Mouse (Mus musculus): Measurements from ENCODE around the gene Tmc6. TPM values are rescaled to one million over a fixed set of nuclear protein-coding genes. Genes with fewer than 3 reads are reported as not detected.
"Not testable (repeated sequence)": the region's sequence is repeated elsewhere in the genome, so short reads cannot be mapped to it uniquely, and the experiment has no call there.

The Tmc6 gene
- polyA plus RNA-seq, 1 experiment from 2014 or later = 2.1 TPM

GRCm38 (mm10) chr11:117790286-117790685 lies 8.3 kb upstream of the Tmc6 start:
- 4% methylated on average over 14 of the region's 14 CpGs for WGBS

GRCm38 (mm10) chr11:117788481-117788880 lies 6.5 kb upstream of the Tmc6 start:
- H3K27me3 ChIP-seq = peaks cover 37% of the 10 kb centered on the region
- not testable (repeated sequence) for ATAC-seq; H3K9ac ChIP-seq; H3K36me3 ChIP-seq (ENCODE audit: poor library complexity, severe bottlenecking); H3K9me3 ChIP-seq (replicated peaks); H3K4me3 ChIP-seq; H3K4me2 ChIP-seq; H3K27ac ChIP-seq; H3K4me1 ChIP-seq
- WGBS = 82% methylated on average over 7 of the region's 7 CpGs

More at GRCm38 (mm10) chr11:117790286-117790685, 8.3 kb upstream of the Tmc6 start:
- H3K4me1 ChIP-seq = peaks cover 6% of the 10 kb centered on the region; the same call in 1 of the 2 replicates
- H3K36me3 ChIP-seq (ENCODE audit: poor library complexity, severe bottlenecking) = no peaks in the 10 kb centered on the region
- no peak overlapping the region for H3K4me3 ChIP-seq
- peaks cover 24% of the 10 kb centered on the region for H3K27me3 ChIP-seq
- H3K27ac ChIP-seq = no peak overlapping the region
- H3K9me3 ChIP-seq (replicated peaks) = no peaks in the 10 kb centered on the region
- H3K9ac ChIP-seq = no peak overlapping the region
- H3K4me2 ChIP-seq = peak overlapping the region; percentile 40
- ATAC-seq = peak; percentile 19; the same call in 1 of the 2 replicates

GRCm38 (mm10) chr11:117786294-117786693 lies 4.3 kb upstream of the Tmc6 start:
- H3K4me2 ChIP-seq = no peak overlapping the region
- peaks cover 14% of the 10 kb centered on the region for H3K4me1 ChIP-seq
- H3K36me3 ChIP-seq (ENCODE audit: poor library complexity, severe bottlenecking) = no peaks in the 10 kb centered on the region
- no peak overlapping the region for H3K4me3 ChIP-seq
- ATAC-seq = no peak
- H3K27me3 ChIP-seq = peaks cover 44% of the 10 kb centered on the region
- no peak overlapping the region for H3K9ac ChIP-seq
- no peaks in the 10 kb centered on the region for H3K9me3 ChIP-seq (replicated peaks)
- no peak overlapping the region for H3K27ac ChIP-seq
- 8% methylated on average over 10 of the region's 10 CpGs for WGBS

GRCm38 (mm10) chr11:117783683-117784309 lies 1.8 kb upstream of the Tmc6 start:
- H3K27ac ChIP-seq = no peak overlapping the region
- ATAC-seq = peak; percentile 13; the same call in 1 of the 2 replicates
- whole genome bisulfite sequencing = 37% methylated on average over 10 of the region's 10 CpGs

GRCm38 (mm10) chr11:117783089-117783488 lies 1.1 kb upstream of the Tmc6 start:
- peak overlapping the region; percentile 45 for H3K9ac ChIP-seq
- no peaks in the 10 kb centered on the region for H3K9me3 ChIP-seq (replicated peaks)
- 4% methylated on average over 31 of the region's 31 CpGs for WGBS
- H3K4me1 ChIP-seq = peaks cover 27% of the 10 kb centered on the region
- H3K4me2 ChIP-seq = peak overlapping the region; percentile 60
- no peaks in the 10 kb centered on the region for H3K36me3 ChIP-seq (ENCODE audit: poor library complexity, severe bottlenecking)
- H3K27me3 ChIP-seq = peaks cover 64% of the 10 kb centered on the region
- ATAC-seq = peak; percentile 44
- H3K4me3 ChIP-seq = peak overlapping the region; percentile 30
- H3K27ac ChIP-seq = no peak overlapping the region

More at GRCm38 (mm10) chr11:117783683-117784309, 1.8 kb upstream of the Tmc6 start:
- H3K9ac ChIP-seq = no peak overlapping the region
- peaks cover 59% of the 10 kb centered on the region for H3K27me3 ChIP-seq
- H3K4me1 ChIP-seq = peaks cover 27% of the 10 kb centered on the region
- no peaks in the 10 kb centered on the region for H3K9me3 ChIP-seq (replicated peaks)
- H3K4me2 ChIP-seq = peak overlapping the region; percentile 60
- H3K36me3 ChIP-seq (ENCODE audit: poor library complexity, severe bottlenecking) = no peaks in the 10 kb centered on the region
- peak overlapping the region; percentile 30 for H3K4me3 ChIP-seq

- no peaks in the 10 kb centered on the region for H3K9me3 ChIP-seq (replicated peaks)
- H3K27me3 ChIP-seq = peaks cover 64% of the 10 kb centered on the region
- no peaks in the 10 kb centered on the region for H3K36me3 ChIP-seq (ENCODE audit: poor library complexity, severe bottlenecking)
- H3K9ac ChIP-seq = peak overlapping the region; percentile 45
- no peak for ATAC-seq
- peak overlapping the region; percentile 60 for H3K4me2 ChIP-seq
- H3K4me3 ChIP-seq = peak overlapping the region; percentile 30
- peaks cover 27% of the 10 kb centered on the region for H3K4me1 ChIP-seq
- H3K27ac ChIP-seq = no peak overlapping the region
- 50% methylated on average over 9 of the region's 9 CpGs for WGBS
Observed at GRCm38 (mm10) chr11:117782705-117783034, 672 bp upstream of the Tmc6 start.

- Histone ChIP-seq H3K27me3 (peaks cover 64% of the 10 kb centered on the region), H3K9ac (no peak overlapping the region)
- WGBS = 23% methylated on average over 18 of the region's 18 CpGs
Observed at GRCm38 (mm10) chr11:117781199-117781821, 688 bp downstream of the Tmc6 start.

GRCm38 (mm10) chr11:117780582-117781111 lies 1.4 kb downstream of the Tmc6 start:
- Histone ChIP-seq H3K4me1 (peaks cover 27% of the 10 kb centered on the region), H3K4me2 (peak overlapping the region; percentile 55), H3K9ac (no peak overlapping the region), H3K9me3 (replicated peaks) (no peaks in the 10 kb centered on the region), H3K27ac (no peak overlapping the region), H3K36me3 (ENCODE audit: poor library complexity, severe bottlenecking) (no peaks in the 10 kb centered on the region), H3K4me3 (peak overlapping the region; percentile 24), H3K27me3 (peaks cover 64% of the 10 kb centered on the region)
- WGBS = 1% methylated on average over 19 of the region's 19 CpGs
- no peak for ATAC-seq

More at GRCm38 (mm10) chr11:117781199-117781821, 688 bp downstream of the Tmc6 start:
- no peak for ATAC-seq
- no peak overlapping the region for H3K4me3 ChIP-seq
- H3K36me3 ChIP-seq (ENCODE audit: poor library complexity, severe bottlenecking) = no peaks in the 10 kb centered on the region
- no peaks in the 10 kb centered on the region for H3K9me3 ChIP-seq (replicated peaks)
- H3K4me2 ChIP-seq = peak overlapping the region; percentile 55
- peaks cover 27% of the 10 kb centered on the region for H3K4me1 ChIP-seq
- no peak overlapping the region for H3K27ac ChIP-seq

GRCm38 (mm10) chr11:117780199-117780515 lies 1.8 kb downstream of the Tmc6 start:
- peak overlapping the region; percentile 24 for H3K4me3 ChIP-seq
- H3K4me1 ChIP-seq = peaks cover 27% of the 10 kb centered on the region
- ATAC-seq = no peak
- H3K9ac ChIP-seq = peak overlapping the region; percentile 6
- H3K27me3 ChIP-seq = peaks cover 64% of the 10 kb centered on the region
- H3K27ac ChIP-seq = no peak overlapping the region; the same call in 1 of the 2 replicates
- peak overlapping the region; percentile 55 for H3K4me2 ChIP-seq
- H3K36me3 ChIP-seq (ENCODE audit: poor library complexity, severe bottlenecking) = no peaks in the 10 kb centered on the region
- 3% methylated on average over 17 of the region's 17 CpGs for whole genome bisulfite sequencing
- no peaks in the 10 kb centered on the region for H3K9me3 ChIP-seq (replicated peaks)

GRCm38 (mm10) chr11:117779434-117780198 lies 2.4 kb downstream of the Tmc6 start:
- Histone ChIP-seq H3K27ac (no peak overlapping the region; the same call in 1 of the 2 replicates), H3K4me3 (peak overlapping the region; percentile 24), H3K9me3 (replicated peaks) (no peaks in the 10 kb centered on the region), H3K36me3 (ENCODE audit: poor library complexity, severe bottlenecking) (no peaks in the 10 kb centered on the region), H3K4me2 (peak overlapping the region; percentile 55), H3K4me1 (peaks cover 27% of the 10 kb centered on the region), H3K9ac (peak overlapping the region; percentile 6), H3K27me3 (peaks cover 60% of the 10 kb centered on the region)
- ATAC-seq = peak; percentile 33; the same call in 1 of the 2 replicates
- 5% methylated on average over 38 of the region's 38 CpGs for WGBS

- no peaks in the 10 kb centered on the region for H3K36me3 ChIP-seq (ENCODE audit: poor library complexity, severe bottlenecking)
- H3K27me3 ChIP-seq = peaks cover 53% of the 10 kb centered on the region
- no peak overlapping the region for H3K4me3 ChIP-seq
- H3K9me3 ChIP-seq (replicated peaks) = no peaks in the 10 kb centered on the region
- H3K9ac ChIP-seq = no peak overlapping the region
- peaks cover 27% of the 10 kb centered on the region for H3K4me1 ChIP-seq
- no peak overlapping the region for H3K27ac ChIP-seq
- H3K4me2 ChIP-seq = peak overlapping the region; percentile 55; the same call in 1 of the 2 replicates
- ATAC-seq = no peak
- WGBS = 78% methylated on average over 12 of the region's 12 CpGs
Observed at GRCm38 (mm10) chr11:117778851-117779433, 3.1 kb downstream of the Tmc6 start.
